Mouse (Mus musculus) neural tube, embryonic 12.5 days (tissue): ENCODE data around the gene Acer2. TPM values are rescaled to one million over a fixed set of nuclear protein-coding genes. Genes with fewer than 3 reads are reported as not detected.
"Not testable (repeated sequence)": the region's sequence is repeated elsewhere in the genome, so short reads cannot be mapped to it uniquely, and the experiment has no call there.

Source experiments
- ATAC-seq: fragments of 200-750 bp; cut with Nextera tagmentation; 2 replicates; pipeline ENCODE4 v1.8.0; 2017; ENCODE audit warnings: low read depth, mild to moderate bottlenecking, moderate TSS enrichment, moderate library complexity; ENCODE audit not compliant: low FRiP score
- H3K27ac ChIP-seq: fragments of 300-500 bp; sonication (generic); 2 replicates; pipeline ENCODE4 v1.5.1; 2016
- H3K27me3 ChIP-seq: fragments of 300-500 bp; sonication (generic); replicated peaks from 2 replicates; pipeline ENCODE4 v1.6.1; 2016; ENCODE audit warnings: mild to moderate bottlenecking
- H3K36me3 ChIP-seq: fragments of 300-500 bp; sonication (generic); 2 replicates; pipeline ENCODE4 v1.6.1; 2016; ENCODE audit warnings: mild to moderate bottlenecking
- H3K4me1 ChIP-seq: fragments of 300-500 bp; sonication (generic); 2 replicates; pipeline ENCODE4 v1.6.1; 2016
- H3K4me2 ChIP-seq: fragments of 300-500 bp; sonication (generic); replicated peaks from 2 replicates; pipeline ENCODE4 v1.6.1; 2016; ENCODE audit warnings: mild to moderate bottlenecking
- H3K4me3 ChIP-seq: fragments of 300-500 bp; sonication (generic); 2 replicates; pipeline ENCODE4 v1.5.1; 2016
- H3K9ac ChIP-seq: fragments of 300-500 bp; sonication (generic); 2 replicates; pipeline ENCODE4 v1.6.1; 2016; ENCODE audit warnings: mild to moderate bottlenecking
- H3K9me3 ChIP-seq: fragments of 300-500 bp; sonication (generic); 2 replicates; pipeline ENCODE4 v1.6.1; 2016; ENCODE audit warnings: mild to moderate bottlenecking
- WGBS: fragments of 180-500 bp; shearing (Covaris S2); methylation state at CpG from one replicate; pipeline ENCODE4 v1.1.7; 2016; 5-methylcytosine and 5-hydroxymethylcytosine counted together
- polyA plus RNA-seq: library from polyadenylated mRNA; unstranded; fragments of >200 nt; fragmentation: Nextera tagmentation; extraction: Ambion mirVana; gene quantifications from 2 replicates; pipeline ENCODE4 v1.2.1, GENCODE M21; 2016

Acer2 gene
- polyA plus RNA-seq, result 13.0 and 14.0 TPM in 2 replicates

DNA sequence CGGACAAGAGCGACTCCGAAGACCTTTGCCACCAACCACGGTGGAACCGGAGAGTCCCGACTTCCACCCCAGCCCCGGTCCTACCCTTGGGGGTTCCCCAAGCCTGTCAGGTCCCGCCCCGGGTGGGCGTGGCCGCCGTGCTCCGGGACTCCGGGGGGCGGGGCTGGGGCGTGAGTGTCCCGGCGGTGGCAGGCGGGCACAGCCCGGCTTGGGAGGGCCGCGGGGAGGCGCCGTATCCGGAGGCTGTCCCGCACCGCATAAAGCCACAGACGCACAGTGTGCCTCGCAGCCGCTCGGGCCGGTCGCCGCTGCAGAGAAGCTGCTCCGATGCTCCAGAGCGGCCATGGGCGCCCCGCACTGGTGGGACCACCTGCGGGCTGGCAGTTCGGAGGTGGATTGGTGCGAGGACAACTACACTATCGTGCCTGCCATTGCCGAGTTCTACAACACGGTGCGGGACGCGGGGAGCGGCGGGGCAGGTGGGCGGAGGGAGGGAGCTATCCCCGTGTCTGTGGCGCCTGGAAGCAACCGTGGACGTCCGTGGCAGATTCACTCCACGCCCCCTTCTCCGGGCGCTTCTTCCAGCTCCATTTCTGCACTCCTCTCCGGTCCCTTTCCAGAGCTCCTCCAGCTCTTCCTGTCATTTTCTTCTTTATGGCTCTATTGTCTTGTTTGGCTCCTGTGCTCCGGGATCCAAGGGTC lies at the start of gene Acer2:
Acer2 (plus strand) TSS at position 251 of the 702 bp plus-strand sequence.
- Histone ChIP-seq H3K4me3 (peak within 1 kb of the TSS; percentile 64), H3K27ac (no peak within 1 kb of the TSS)

GRCm38 (mm10) chr4:86825143-86825542 lies 49.1 kb upstream of the Acer2 start:
- Histone ChIP-seq H3K36me3 (peaks cover 42% of the 10 kb centered on the region), H3K4me2 (no peak overlapping the region), H3K4me1 (no peaks in the 10 kb centered on the region), H3K9me3 (no peaks in the 10 kb centered on the region), H3K9ac (no peak overlapping the region), H3K4me3 (no peak overlapping the region), H3K27me3 (no peaks in the 10 kb centered on the region), H3K27ac (no peak overlapping the region)
- ATAC-seq, result no peak
- WGBS, result 92% methylated on average over 7 of the region's 7 CpGs

More for the DNA sequence above, at the start of gene Acer2:
- peak; percentile 92 for ATAC-seq
- H3K4me2 ChIP-seq, result peak within 1 kb of the TSS; percentile 93
- H3K9me3 ChIP-seq, result no peaks in the 10 kb centered on the region
- peaks cover 7% of the 10 kb centered on the region; the same call in 1 of the 2 replicates for H3K4me1 ChIP-seq
- H3K36me3 ChIP-seq, result no peaks in the 10 kb centered on the region
- peak within 1 kb of the TSS; percentile 68 for H3K9ac ChIP-seq
- under 1% methylated on average over 60 of the region's 60 CpGs for WGBS
- H3K27me3 ChIP-seq, result no peaks in the 10 kb centered on the region

DNA sequence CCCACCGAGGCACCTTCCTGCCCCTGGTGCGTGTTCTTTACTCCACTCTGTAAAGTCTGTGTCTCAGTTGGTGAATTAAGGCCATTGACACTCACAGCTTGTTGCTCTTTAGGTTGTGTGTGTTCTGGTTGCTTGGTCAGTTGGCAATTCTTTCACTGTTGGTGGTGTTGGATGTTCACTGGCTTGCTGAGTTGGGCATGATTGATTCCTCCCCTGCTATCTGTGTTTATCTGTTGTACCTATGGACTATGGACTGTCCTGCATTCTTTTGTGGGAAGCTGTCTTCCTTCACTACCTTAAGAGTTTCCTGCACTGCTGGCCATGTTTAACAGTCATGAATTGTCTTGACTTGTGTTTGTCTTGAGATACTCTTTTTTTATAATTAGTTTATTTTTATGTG lies 42.3 kb upstream of the Acer2 start:
- H3K9me3 ChIP-seq, result no peaks in the 10 kb centered on the region
- H3K27ac ChIP-seq, result no peak overlapping the region
- no peaks in the 10 kb centered on the region for H3K27me3 ChIP-seq
- ATAC-seq, result no peak
- no peak overlapping the region for H3K4me2 ChIP-seq
- WGBS, result 92% methylated on average over 2 of the region's 2 CpGs
- H3K36me3 ChIP-seq, result peaks cover 39% of the 10 kb centered on the region
- H3K9ac ChIP-seq, result no peak overlapping the region
- no peak overlapping the region for H3K4me3 ChIP-seq
- no peaks in the 10 kb centered on the region for H3K4me1 ChIP-seq

- 100% methylated on average over 2 of the region's 2 CpGs for WGBS
- not testable (repeated sequence) for H3K4me2 ChIP-seq, ATAC-seq, H3K4me3 ChIP-seq, H3K9me3 ChIP-seq, H3K27me3 ChIP-seq, H3K27ac ChIP-seq, H3K4me1 ChIP-seq, H3K9ac ChIP-seq
- H3K36me3 ChIP-seq, result peaks cover 48% of the 10 kb centered on the region
Measured at GRCm38 (mm10) chr4:86841141-86841540, 33.1 kb upstream of the Acer2 start.

- 97% methylated on average over 3 of the region's 3 CpGs for WGBS
- no peak overlapping the region for H3K9ac ChIP-seq
- peaks cover 42% of the 10 kb centered on the region for H3K36me3 ChIP-seq
- H3K27me3 ChIP-seq, result no peaks in the 10 kb centered on the region
- no peak overlapping the region for H3K4me3 ChIP-seq
- H3K27ac ChIP-seq, result no peak overlapping the region
- no peak overlapping the region for H3K4me2 ChIP-seq
- H3K9me3 ChIP-seq, result no peaks in the 10 kb centered on the region
- no peaks in the 10 kb centered on the region for H3K4me1 ChIP-seq
- ATAC-seq, result no peak
Measured at GRCm38 (mm10) chr4:86845384-86845783, 28.8 kb upstream of the Acer2 start.

DNA sequence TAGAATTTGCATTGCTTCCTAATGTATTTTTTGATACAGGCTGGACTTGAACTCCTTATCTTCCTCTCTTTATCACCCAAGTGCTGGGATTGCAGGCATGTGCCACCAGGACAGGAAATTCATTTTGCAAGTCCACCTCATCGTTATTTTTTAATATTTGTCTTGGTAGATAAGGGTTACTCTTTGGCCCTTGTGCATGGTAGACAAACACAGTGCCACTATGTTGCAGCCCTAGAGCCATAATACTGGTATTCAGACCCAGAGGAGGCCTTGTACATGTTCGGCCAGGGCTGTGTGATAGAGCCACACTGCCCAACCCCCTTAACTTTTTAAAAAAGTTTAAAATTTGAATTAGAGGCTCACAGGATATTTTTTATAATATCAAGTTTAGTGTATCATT lies 26.9 kb upstream of the Acer2 start:
- Histone ChIP-seq H3K4me1 (no peaks in the 10 kb centered on the region), H3K9me3 (no peaks in the 10 kb centered on the region), H3K9ac (no peak overlapping the region), H3K27ac (no peak overlapping the region), H3K36me3 (peaks cover 38% of the 10 kb centered on the region), H3K4me2 (no peak overlapping the region), H3K27me3 (no peaks in the 10 kb centered on the region), H3K4me3 (no peak overlapping the region)
- WGBS, result 92% methylated on average over 2 of the region's 2 CpGs
- ATAC-seq, result no peak

GRCm38 (mm10) chr4:86851331-86851730 lies 22.9 kb upstream of the Acer2 start:
- 0 out of 2 replicates have a peak, but pooled peaks cover 5% of the 10 kb centered on the region for H3K4me1 ChIP-seq
- H3K27ac ChIP-seq, result no peak overlapping the region
- no peak for ATAC-seq
- H3K4me3 ChIP-seq, result no peak overlapping the region
- no peak overlapping the region for H3K9ac ChIP-seq
- 87% methylated on average over 2 of the region's 2 CpGs for WGBS
- H3K36me3 ChIP-seq, result peaks cover 44% of the 10 kb centered on the region
- H3K9me3 ChIP-seq, result no peaks in the 10 kb centered on the region
- no peaks in the 10 kb centered on the region for H3K27me3 ChIP-seq
- no peak overlapping the region for H3K4me2 ChIP-seq

- no peak for ATAC-seq
- WGBS, result 80% methylated on average over 3 of the region's 3 CpGs
Measured at GRCm38 (mm10) chr4:86852018-86852417, 22.2 kb upstream of the Acer2 start.

GRCm38 (mm10) chr4:86852813-86853590 lies 21.2 kb upstream of the Acer2 start:
- no peak overlapping the region for H3K4me2 ChIP-seq
- no peak for ATAC-seq
- H3K27me3 ChIP-seq, result no peaks in the 10 kb centered on the region
- H3K9ac ChIP-seq, result no peak overlapping the region
- H3K36me3 ChIP-seq, result peaks cover 38% of the 10 kb centered on the region
- H3K9me3 ChIP-seq, result no peaks in the 10 kb centered on the region
- no peak overlapping the region for H3K4me3 ChIP-seq
- H3K27ac ChIP-seq, result no peak overlapping the region
- 89% methylated on average over 4 of the region's 4 CpGs for WGBS
- H3K4me1 ChIP-seq, result peaks cover 8% of the 10 kb centered on the region; the same call in 1 of the 2 replicates

More at GRCm38 (mm10) chr4:86852018-86852417, 22.2 kb upstream of the Acer2 start:
- Histone ChIP-seq H3K9me3 (no peaks in the 10 kb centered on the region), H3K27ac (no peak overlapping the region), H3K27me3 (no peaks in the 10 kb centered on the region), H3K9ac (no peak overlapping the region), H3K36me3 (peaks cover 43% of the 10 kb centered on the region), H3K4me1 (0 out of 2 replicates have a peak, but pooled peaks cover 5% of the 10 kb centered on the region), H3K4me2 (no peak overlapping the region), H3K4me3 (no peak overlapping the region)

GRCm38 (mm10) chr4:86856304-86857112 lies 17.7 kb upstream of the Acer2 start:
- Histone ChIP-seq H3K9me3 (no peaks in the 10 kb centered on the region), H3K4me3 (peak overlapping the region; percentile 99), H3K9ac (peak overlapping the region; percentile 99), H3K4me2 (peak overlapping the region; percentile 82), H3K4me1 (peaks cover 11% of the 10 kb centered on the region; the same call in 1 of the 2 replicates), H3K36me3 (peaks cover 30% of the 10 kb centered on the region), H3K27ac (peak overlapping the region; percentile 93), H3K27me3 (no peaks in the 10 kb centered on the region)
- ATAC-seq, result peak; percentile 21
- 2% methylated on average over 50 of the region's 50 CpGs for WGBS

GRCm38 (mm10) chr4:86857113-86858069 lies 16.8 kb upstream of the Acer2 start, which contains the start of gene Rps6:
Gene Rps6 (minus strand): TSS chr4:86857412.
- WGBS, result under 1% methylated on average over 68 of the region's 68 CpGs

More at GRCm38 (mm10) chr4:86857113-86858069, 16.8 kb upstream of the Acer2 start, which contains the start of gene Rps6:
- Histone ChIP-seq H3K27ac (peak within 1 kb of the TSS; percentile 93), H3K4me1 (peaks cover 11% of the 10 kb centered on the region; the same call in 1 of the 2 replicates), H3K4me3 (peak within 1 kb of the TSS; percentile 99), H3K9me3 (no peaks in the 10 kb centered on the region), H3K36me3 (peaks cover 28% of the 10 kb centered on the region), H3K27me3 (no peaks in the 10 kb centered on the region), H3K4me2 (peak within 1 kb of the TSS; percentile 82), H3K9ac (peak within 1 kb of the TSS; percentile 99)
- peak; percentile 99 for ATAC-seq
